Comparison of ENCODE assay signal across 17 mouse cellular contexts in the genomic region with DNA sequence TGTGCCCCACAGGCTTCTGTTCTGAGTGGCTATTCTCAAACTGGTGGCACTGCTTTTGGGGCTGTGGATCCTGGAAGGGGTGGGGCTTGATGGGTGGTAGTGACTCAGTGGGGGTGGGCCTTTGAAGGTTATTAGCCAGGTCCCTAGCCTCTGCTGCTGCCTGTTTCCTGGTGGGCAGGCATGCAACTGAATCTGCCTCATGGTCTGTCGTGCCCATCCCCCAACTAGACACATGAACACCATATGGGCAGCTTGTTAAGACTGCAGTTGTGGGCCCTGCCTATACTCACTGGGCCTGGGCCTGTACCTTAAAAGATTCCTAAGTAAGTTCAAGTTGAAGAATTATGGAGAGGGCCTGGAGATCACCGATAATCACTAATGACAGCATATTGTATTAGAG. TPM values are rescaled to one million over a fixed set of nuclear protein-coding genes. Genes with fewer than 3 reads are reported as not detected.
A peak's percentile ranks its signal among the peaks of the same experiment; 100 is the strongest.
DNase-seq lines count a peak whose midpoint lies in the region; ATAC-seq and TF ChIP-seq lines count a peak whose summit lies in the region.
"Had no signal": no experiment of that assay in that cellular context is flagged by ENCODE, and none has a peak within 500 bp of the region (broad histone marks: within the 10 kb centered on the region; RNA-seq: fewer than 3 reads in every experiment).

No protein-coding gene starts in this region.

- H3K9me3 ChIP-seq in midbrain, embryonic 13.5 days = no peaks in the 10 kb centered on the region
- no peaks in the 10 kb centered on the region for H3K9me3 ChIP-seq in midbrain, embryonic 15.5 days
- no peaks in the 10 kb centered on the region for H3K9me3 ChIP-seq in embryonic facial prominence, embryonic 10.5 days
- no peaks in the 10 kb centered on the region for H3K9me3 ChIP-seq in limb, embryonic 14.5 days (ENCODE audit: control insufficient read depth, low read length)
- no peaks in the 10 kb centered on the region for H3K9me3 ChIP-seq in stomach, postnatal 0 days (ENCODE audit: control insufficient read depth, low read length)
- H3K9me3 ChIP-seq: embryonic facial prominence, embryonic 15.5 days; heart, embryonic 13.5 days; intestine, embryonic 15.5 days; liver, embryonic 13.5 days had no signal

- 0 out of 2 replicates have a peak, but pooled peaks have one; percentile 17 for ATAC-seq in midbrain, embryonic 13.5 days
- no peak for ATAC-seq in midbrain, embryonic 15.5 days (replicated peaks)
- peak; percentile 41 for ATAC-seq in limb, embryonic 14.5 days (ENCODE audit: low FRiP score, low read depth)
- no peak for ATAC-seq in stomach, postnatal 0 days (ENCODE audit: low FRiP score, low TSS enrichment)
- ATAC-seq: intestine, embryonic 15.5 days had no signal

- H3K27ac ChIP-seq in midbrain, embryonic 13.5 days = no peak overlapping the region
- no peak overlapping the region for H3K27ac ChIP-seq in midbrain, embryonic 15.5 days
- peak overlapping the region; percentile 76 for H3K27ac ChIP-seq in embryonic facial prominence, embryonic 10.5 days (replicated peaks)
- H3K27ac ChIP-seq in limb, embryonic 14.5 days (replicated peaks; ENCODE audit: low read depth, low read length) = no peak overlapping the region
- H3K27ac ChIP-seq in stomach, postnatal 0 days (replicated peaks) = no peak overlapping the region
- H3K27ac ChIP-seq: embryonic facial prominence, embryonic 15.5 days; heart, embryonic 13.5 days; intestine, embryonic 15.5 days; kidney, postnatal 0 days; liver, embryonic 13.5 days had no signal

- TF ChIP-seq POLR2A in limb, embryonic 14.5 days (IDR thresholded peaks at IDR 0.05; ENCODE audit: borderline replicate concordance, extremely low read depth, insufficient read depth, insufficient read length) = no peak

- H3K4me3 ChIP-seq in midbrain, embryonic 13.5 days (replicated peaks) = no peak overlapping the region
- no peak overlapping the region for H3K4me3 ChIP-seq in midbrain, embryonic 15.5 days
- no peak overlapping the region for H3K4me3 ChIP-seq in embryonic facial prominence, embryonic 10.5 days
- no peak overlapping the region for H3K4me3 ChIP-seq in limb, embryonic 14.5 days (replicated peaks; ENCODE audit: low read length)
- no peak overlapping the region for H3K4me3 ChIP-seq in stomach, postnatal 0 days (ENCODE audit: low read depth, low read length)
- H3K4me3 ChIP-seq: embryonic facial prominence, embryonic 15.5 days; heart, embryonic 13.5 days; intestine, embryonic 15.5 days; liver, embryonic 13.5 days had no signal

- no peak for TF ChIP-seq CTCF in stomach, postnatal 0 days (IDR thresholded peaks at IDR 0.05; ENCODE audit: low read depth)

- WGBS in midbrain, embryonic 13.5 days = 77% methylated on average over 2 of the region's 2 CpGs
- WGBS in midbrain, embryonic 15.5 days = 77% methylated on average over 2 of the region's 2 CpGs
- 64% methylated on average over 2 of the region's 2 CpGs for WGBS in embryonic facial prominence, embryonic 10.5 days
- 12% methylated on average over 2 of the region's 2 CpGs for WGBS in limb, embryonic 14.5 days
- WGBS in stomach, postnatal 0 days = 78% methylated on average over 2 of the region's 2 CpGs

- no peak for TF ChIP-seq EP300 in stomach, postnatal 0 days (optimal IDR thresholded peaks at IDR 0.05)

- H3K36me3 ChIP-seq in midbrain, embryonic 13.5 days = no peaks in the 10 kb centered on the region
- no peaks in the 10 kb centered on the region for H3K36me3 ChIP-seq in midbrain, embryonic 15.5 days (replicated peaks)
- no peaks in the 10 kb centered on the region for H3K36me3 ChIP-seq in embryonic facial prominence, embryonic 10.5 days (replicated peaks)
- H3K36me3 ChIP-seq in limb, embryonic 14.5 days (ENCODE audit: control insufficient read depth, insufficient read depth, low read length) = no peaks in the 10 kb centered on the region
- H3K36me3 ChIP-seq in stomach, postnatal 0 days (ENCODE audit: control insufficient read depth, insufficient read depth, low read length) = no peaks in the 10 kb centered on the region
- H3K36me3 ChIP-seq: embryonic facial prominence, embryonic 15.5 days; heart, embryonic 13.5 days; intestine, embryonic 15.5 days; liver, embryonic 13.5 days had no signal

- no peak overlapping the region for H3K4me2 ChIP-seq in midbrain, embryonic 13.5 days (replicated peaks)
- no peak overlapping the region for H3K4me2 ChIP-seq in midbrain, embryonic 15.5 days
- no peak overlapping the region for H3K4me2 ChIP-seq in limb, embryonic 14.5 days (replicated peaks; ENCODE audit: low read depth, low read length, severe bottlenecking)
- H3K4me2 ChIP-seq in stomach, postnatal 0 days (replicated peaks; ENCODE audit: low read depth) = no peak overlapping the region
- H3K4me2 ChIP-seq: embryonic facial prominence, embryonic 15.5 days; heart, embryonic 13.5 days; intestine, embryonic 15.5 days; liver, embryonic 13.5 days had no signal

- H3K9ac ChIP-seq in midbrain, embryonic 13.5 days (replicated peaks) = no peak overlapping the region
- no peak overlapping the region for H3K9ac ChIP-seq in midbrain, embryonic 15.5 days
- no peak overlapping the region for H3K9ac ChIP-seq in limb, embryonic 14.5 days (ENCODE audit: low read depth, low read length, severe bottlenecking)
- no peak overlapping the region for H3K9ac ChIP-seq in stomach, postnatal 0 days (ENCODE audit: low read length)
- H3K9ac ChIP-seq: embryonic facial prominence, embryonic 15.5 days; heart, embryonic 13.5 days; intestine, embryonic 15.5 days; liver, embryonic 13.5 days had no signal

- peaks cover 2% of the 10 kb centered on the region for H3K4me1 ChIP-seq in midbrain, embryonic 13.5 days (replicated peaks)
- H3K4me1 ChIP-seq in midbrain, embryonic 15.5 days = no peaks in the 10 kb centered on the region
- H3K4me1 ChIP-seq in embryonic facial prominence, embryonic 10.5 days = peaks cover 44% of the 10 kb centered on the region
- H3K4me1 ChIP-seq in limb, embryonic 14.5 days (ENCODE audit: control insufficient read depth, insufficient read depth, low read length) = peaks cover 13% of the 10 kb centered on the region
- no peaks in the 10 kb centered on the region; the same call in 1 of the 2 replicates for H3K4me1 ChIP-seq in stomach, postnatal 0 days (replicated peaks; ENCODE audit: control insufficient read depth, insufficient read depth)
- H3K4me1 ChIP-seq: intestine, embryonic 15.5 days had no signal

- DNase-seq in embryonic facial prominence, embryonic 10.5 days (ENCODE audit: low spot score) = peak; percentile 81
- DNase-seq in limb, embryonic 14.5 days (ENCODE audit: low spot score) = no peak
- DNase-seq in cerebellum, adult 11-12 months = no peak
- DNase-seq in Muller cell, postnatal 12 days (ENCODE audit: inconsistent ontology term) = no peak
- DNase-seq in stomach, postnatal 0 days (ENCODE audit: low spot score) = no peak
- DNase-seq: adrenal gland, postnatal 14 days; cerebellum, postnatal 10 days; gastrocnemius, postnatal 36 days; heart, postnatal 4 days; liver, embryonic 13.5 days; right cerebral cortex, postnatal 25 days had no signal

- peaks cover 14% of the 10 kb centered on the region; the same call in 1 of the 2 replicates for H3K27me3 ChIP-seq in midbrain, embryonic 13.5 days
- H3K27me3 ChIP-seq in midbrain, embryonic 15.5 days (replicated peaks) = peaks cover 3% of the 10 kb centered on the region
- H3K27me3 ChIP-seq in embryonic facial prominence, embryonic 10.5 days (replicated peaks; ENCODE audit: low read depth, poor library complexity, severe bottlenecking) = peaks cover 27% of the 10 kb centered on the region
- no peaks in the 10 kb centered on the region for H3K27me3 ChIP-seq in limb, embryonic 14.5 days (ENCODE audit: control insufficient read depth, insufficient read depth, low read length)
- no peaks in the 10 kb centered on the region for H3K27me3 ChIP-seq in stomach, postnatal 0 days (ENCODE audit: control insufficient read depth, insufficient read depth, low read length)
- H3K27me3 ChIP-seq: embryonic facial prominence, embryonic 15.5 days; intestine, embryonic 15.5 days had no signal

RNA-seq across cellular contexts. Expression of gene Wipf1, which starts 16.0 kb away (rescaled TPM):
- polyA plus RNA-seq in midbrain, embryonic 13.5 days (2015; fragmentation: Nextera tagmentation; extraction: Ambion mirVana) = 2.0 and 2.5 TPM in 2 replicates
- polyA plus RNA-seq in midbrain, embryonic 15.5 days (2015; fragmentation: Nextera tagmentation; extraction: Ambion mirVana) = 2.3 and 2.7 TPM in 2 replicates
- polyA plus RNA-seq in embryonic facial prominence, embryonic 10.5 days (2016; fragmentation: Nextera tagmentation; extraction: Ambion mirVana) = 12.0 and 12.7 TPM in 2 replicates
- 20.1 and 25.8 TPM in 2 replicates for polyA plus RNA-seq in limb, embryonic 14.5 days (2012; rRNA removed)
- polyA plus RNA-seq in limb, embryonic 14.5 days (2014; fragmentation: Nextera tagmentation; extraction: Ambion mirVana) = 25.7 and 27.8 TPM in 2 replicates
- polyA plus RNA-seq in stomach, postnatal 0 days (2015; fragmentation: Nextera tagmentation; extraction: Ambion mirVana) = 3.1 and 3.3 TPM in 2 replicates

RNA-seq across cellular contexts. Expression of gene Chrna1, which starts 34.6 kb away (rescaled TPM):
- 0.12 TPM in 2 replicates for polyA plus RNA-seq in midbrain, embryonic 13.5 days (2015; fragmentation: Nextera tagmentation; extraction: Ambion mirVana)
- polyA plus RNA-seq in midbrain, embryonic 15.5 days (2015; fragmentation: Nextera tagmentation; extraction: Ambion mirVana) = 0.18 and 0.24 TPM in 2 replicates
- 0.64 and 0.80 TPM in 2 replicates for polyA plus RNA-seq in embryonic facial prominence, embryonic 10.5 days (2016; fragmentation: Nextera tagmentation; extraction: Ambion mirVana)
- polyA plus RNA-seq in limb, embryonic 14.5 days (2012; rRNA removed) = 8.9 and 9.3 TPM in 2 replicates
- 14.9 and 19.4 TPM in 2 replicates for polyA plus RNA-seq in limb, embryonic 14.5 days (2014; fragmentation: Nextera tagmentation; extraction: Ambion mirVana)
- 0.36 and 0.59 TPM in 2 replicates for polyA plus RNA-seq in stomach, postnatal 0 days (2015; fragmentation: Nextera tagmentation; extraction: Ambion mirVana)

Comparison
In these comparisons a context has a peak if more than half of its experiments do, and no peak if none do; other contexts are left out.
1. ATAC-seq: peak in midbrain, embryonic 13.5 days (single experiment) and limb, embryonic 14.5 days (single experiment); none in midbrain, embryonic 15.5 days (single experiment) and stomach, postnatal 0 days (single experiment).